Mouse (Mus musculus): ENCODE measurements around the gene Dnajb5. TPM values are rescaled to one million over a fixed set of nuclear protein-coding genes. Genes with fewer than 3 reads are reported as not detected.
A peak's percentile ranks its signal among the peaks of the same experiment; 100 is the strongest.

Gene Dnajb5
- polyA plus RNA-seq, 1 experiment: 32.8 TPM

GRCm38 (mm10) chr4:42952563-42952962 lies 2.9 kb downstream of the Dnajb5 start:
- H3K36me3 ChIP-seq (ENCODE audit: control insufficient read depth, insufficient read depth): no peaks in the 10 kb centered on the region
- H3K79me2 ChIP-seq (ENCODE audit: control insufficient read depth, insufficient read depth): peaks cover 7% of the 10 kb centered on the region
- no peaks in the 10 kb centered on the region for H3K27me3 ChIP-seq (ENCODE audit: control insufficient read depth, insufficient read depth, insufficient read length)
- H3K4me2 ChIP-seq (ENCODE audit: low read depth): peak overlapping the region; percentile 81
- peak overlapping the region; percentile 42 for H3K4me3 ChIP-seq
- H3ac ChIP-seq (ENCODE audit: control insufficient read depth, insufficient read length): no peak overlapping the region
- TF ChIP-seq MYOG (IDR thresholded peaks at IDR 0.05; ENCODE audit: control insufficient read depth in 1 of 3, insufficient read depth in 1 of 3, insufficient read length in 2 of 3, low read depth in 2 of 3): peak in 2 of 3 experiments; percentile 6 to 70
- peak; percentile 37 for TF ChIP-seq POLR2A (IDR thresholded peaks at IDR 0.05; ENCODE audit: insufficient read length, low read depth)
- no peak for TF ChIP-seq TCF3 (IDR thresholded peaks at IDR 0.05; ENCODE audit: insufficient read length, low read depth)
- TF ChIP-seq MYOD1 (IDR thresholded peaks at IDR 0.05; ENCODE audit: control insufficient read depth in 1 of 3, insufficient read length in 2 of 3, low read depth in 2 of 3): peak in 1 of 3 experiments; percentile 38
- no peak for TF ChIP-seq MAX (IDR thresholded peaks at IDR 0.05; ENCODE audit: low read depth)
- TF ChIP-seq USF1 (IDR thresholded peaks at IDR 0.05; ENCODE audit: low read depth): no peak
- TF ChIP-seq POLR2AphosphoS2 (IDR thresholded peaks at IDR 0.05; ENCODE audit: insufficient read length, low read depth): peak; percentile 32
- no peak for TF ChIP-seq TCF12 (IDR thresholded peaks at IDR 0.05; ENCODE audit: insufficient read depth, poor library complexity, severe bottlenecking)

- TF ChIP-seq USF1 (IDR thresholded peaks at IDR 0.05; ENCODE audit: low read depth): no peak
- TF ChIP-seq MYOG (IDR thresholded peaks at IDR 0.05; ENCODE audit: control insufficient read depth in 1 of 3, insufficient read depth in 1 of 3, insufficient read length in 2 of 3, low read depth in 2 of 3): peak; percentile 84 to 99 (median 92)
- TF ChIP-seq POLR2AphosphoS2 (IDR thresholded peaks at IDR 0.05; ENCODE audit: insufficient read length, low read depth): peak; percentile 74
- TF ChIP-seq SRF (IDR thresholded peaks at IDR 0.05; ENCODE audit: control insufficient read depth, insufficient read length, low read depth): peak; percentile 96
- no peak for TF ChIP-seq CEBPB (IDR thresholded peaks at IDR 0.05; ENCODE audit: insufficient read depth, poor library complexity, severe bottlenecking)
- no peak for TF ChIP-seq MAX (IDR thresholded peaks at IDR 0.05; ENCODE audit: low read depth)
- no peak for TF ChIP-seq E2F4 (IDR thresholded peaks at IDR 0.05; ENCODE audit: insufficient read depth)
- peak; percentile 43 for TF ChIP-seq TCF3 (IDR thresholded peaks at IDR 0.05; ENCODE audit: insufficient read length, low read depth)
- TF ChIP-seq TCF12 (IDR thresholded peaks at IDR 0.05; ENCODE audit: insufficient read depth, poor library complexity, severe bottlenecking): peak; percentile 51
- TF ChIP-seq POLR2A (IDR thresholded peaks at IDR 0.05; ENCODE audit: insufficient read length, low read depth): peak; percentile 54
- peak in 2 of 3 experiments; percentile 94 to 97 for TF ChIP-seq MYOD1 (IDR thresholded peaks at IDR 0.05; ENCODE audit: control insufficient read depth in 1 of 3, insufficient read length in 2 of 3, low read depth in 2 of 3)
- TF ChIP-seq REST (IDR thresholded peaks at IDR 0.05; ENCODE audit: insufficient read depth, insufficient read length): no peak
- no peak overlapping the region for H3ac ChIP-seq (ENCODE audit: control insufficient read depth, insufficient read length)
- H3K4me3 ChIP-seq: peak overlapping the region; percentile 42
- peak overlapping the region; percentile 81 for H3K4me2 ChIP-seq (ENCODE audit: low read depth)
- peaks cover 7% of the 10 kb centered on the region for H3K79me2 ChIP-seq (ENCODE audit: control insufficient read depth, insufficient read depth)
- H3K27me3 ChIP-seq (ENCODE audit: control insufficient read depth, insufficient read depth, insufficient read length): no peaks in the 10 kb centered on the region
- no peaks in the 10 kb centered on the region for H3K36me3 ChIP-seq (ENCODE audit: control insufficient read depth, insufficient read depth)
Observed at GRCm38 (mm10) chr4:42953435-42954094, 4.0 kb downstream of the Dnajb5 start.

GRCm38 (mm10) chr4:42954297-42954696 lies 4.7 kb downstream of the Dnajb5 start:
- Histone ChIP-seq H3K27me3 (ENCODE audit: control insufficient read depth, insufficient read depth, insufficient read length) (no peaks in the 10 kb centered on the region), H3ac (ENCODE audit: control insufficient read depth, insufficient read length) (no peak overlapping the region), H3K79me2 (ENCODE audit: control insufficient read depth, insufficient read depth) (peaks cover 7% of the 10 kb centered on the region), H3K36me3 (ENCODE audit: control insufficient read depth, insufficient read depth) (no peaks in the 10 kb centered on the region), H3K4me3 (peak overlapping the region; percentile 42), H3K4me2 (ENCODE audit: low read depth) (peak overlapping the region; percentile 71)
- TF ChIP-seq TCF3 (IDR thresholded peaks at IDR 0.05; ENCODE audit: insufficient read length, low read depth): no peak
- no peak for TF ChIP-seq TCF12 (IDR thresholded peaks at IDR 0.05; ENCODE audit: insufficient read depth, poor library complexity, severe bottlenecking)
- TF ChIP-seq POLR2AphosphoS2 (IDR thresholded peaks at IDR 0.05; ENCODE audit: insufficient read length, low read depth): no peak

DNA sequence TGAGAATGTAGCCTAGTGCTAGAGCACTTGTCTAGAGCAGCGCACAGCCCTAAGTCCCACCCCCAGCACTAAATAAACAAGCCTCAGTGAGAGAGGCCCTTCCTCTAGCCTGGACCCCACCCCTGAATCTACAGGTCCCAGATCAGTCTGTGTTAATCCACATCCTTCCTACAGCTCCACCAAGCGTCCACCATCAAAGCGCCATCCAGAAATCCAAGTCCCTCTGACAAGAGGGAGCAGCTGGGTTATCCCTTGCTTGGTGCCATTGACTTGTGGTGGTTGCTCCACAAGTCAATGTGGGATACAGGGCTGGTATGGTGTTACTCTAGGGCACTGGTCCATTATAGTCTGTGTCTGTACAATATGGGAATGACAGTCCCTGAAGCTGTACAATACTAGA lies 5.6 kb downstream of the Dnajb5 start:
- H3K79me2 ChIP-seq (ENCODE audit: control insufficient read depth, insufficient read depth): peaks cover 7% of the 10 kb centered on the region
- no peaks in the 10 kb centered on the region for H3K36me3 ChIP-seq (ENCODE audit: control insufficient read depth, insufficient read depth)
- no peak overlapping the region for H3ac ChIP-seq (ENCODE audit: control insufficient read depth, insufficient read length)
- peak overlapping the region; percentile 42 for H3K4me3 ChIP-seq
- H3K4me2 ChIP-seq (ENCODE audit: low read depth): peak overlapping the region; percentile 71
- H3K27me3 ChIP-seq (ENCODE audit: control insufficient read depth, insufficient read depth, insufficient read length): no peaks in the 10 kb centered on the region
- TF ChIP-seq MYOG (IDR thresholded peaks at IDR 0.05; ENCODE audit: control insufficient read depth in 1 of 3, insufficient read depth in 1 of 3, insufficient read length in 2 of 3, low read depth in 2 of 3) (peak in 1 of 3 experiments; percentile 57), E2F4 (IDR thresholded peaks at IDR 0.05; ENCODE audit: insufficient read depth) (no peak), USF1 (IDR thresholded peaks at IDR 0.05; ENCODE audit: low read depth) (no peak), MYOD1 (IDR thresholded peaks at IDR 0.05; ENCODE audit: control insufficient read depth in 1 of 3, insufficient read length in 2 of 3, low read depth in 2 of 3) (peak in 2 of 3 experiments; percentile 85 to 89), MAX (IDR thresholded peaks at IDR 0.05; ENCODE audit: low read depth) (no peak)

DNA sequence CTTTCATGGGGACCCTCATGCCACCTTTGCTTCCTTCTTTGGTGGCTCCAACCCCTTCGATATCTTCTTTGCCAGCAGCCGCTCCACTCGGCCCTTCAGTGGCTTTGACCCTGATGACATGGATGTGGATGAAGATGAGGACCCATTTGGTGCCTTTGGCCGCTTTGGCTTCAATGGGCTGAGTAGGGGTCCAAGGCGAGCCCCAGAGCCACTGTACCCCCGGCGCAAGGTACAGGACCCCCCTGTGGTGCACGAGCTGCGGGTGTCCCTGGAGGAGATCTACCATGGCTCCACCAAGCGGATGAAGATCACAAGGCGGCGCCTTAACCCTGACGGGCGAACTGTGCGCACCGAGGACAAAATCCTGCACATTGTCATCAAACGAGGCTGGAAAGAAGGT lies 7.0 kb downstream of the Dnajb5 start:
- H3ac ChIP-seq (ENCODE audit: control insufficient read depth, insufficient read length): no peak overlapping the region

More for the DNA sequence above, 7.0 kb downstream of the Dnajb5 start:
- no peaks in the 10 kb centered on the region for H3K36me3 ChIP-seq (ENCODE audit: control insufficient read depth, insufficient read depth)
- TF ChIP-seq MAX (IDR thresholded peaks at IDR 0.05; ENCODE audit: low read depth): no peak
- TF ChIP-seq MYOG (IDR thresholded peaks at IDR 0.05; ENCODE audit: control insufficient read depth in 1 of 3, insufficient read depth in 1 of 3, insufficient read length in 2 of 3, low read depth in 2 of 3): no peak
- no peak for TF ChIP-seq TCF12 (IDR thresholded peaks at IDR 0.05; ENCODE audit: insufficient read depth, poor library complexity, severe bottlenecking)
- no peak for TF ChIP-seq REST (IDR thresholded peaks at IDR 0.05; ENCODE audit: insufficient read depth, insufficient read length)
- H3K4me2 ChIP-seq (ENCODE audit: low read depth): no peak overlapping the region
- no peaks in the 10 kb centered on the region for H3K27me3 ChIP-seq (ENCODE audit: control insufficient read depth, insufficient read depth, insufficient read length)
- H3K4me3 ChIP-seq: no peak overlapping the region
- no peaks in the 10 kb centered on the region for H3K79me2 ChIP-seq (ENCODE audit: control insufficient read depth, insufficient read depth)

Measured in myocyte (in vitro differentiated cells).